Mouse (Mus musculus) kidney, postnatal 36 days (tissue): ENCODE measurements at regions not wholly inside any gene's neighbourhood (a gene's known extent, or its start where the extent isn't known, plus 50 kb on each side); places are given as distances from the start of the nearest gene placed in this dataset.
A peak's percentile ranks its signal among the peaks of the same experiment; 100 is the strongest.
"Not testable (repeated sequence)": the region's sequence is repeated elsewhere in the genome, so short reads cannot be mapped to it uniquely, and the experiment has no call there.

Experiments used
- DNase-seq, 2 experiments: peaks; one replicate each; pipeline ENCODE4 v3.0.0; 2021 to 2022; ENCODE audit warnings: mixed read lengths in 2 of 2

DNA sequence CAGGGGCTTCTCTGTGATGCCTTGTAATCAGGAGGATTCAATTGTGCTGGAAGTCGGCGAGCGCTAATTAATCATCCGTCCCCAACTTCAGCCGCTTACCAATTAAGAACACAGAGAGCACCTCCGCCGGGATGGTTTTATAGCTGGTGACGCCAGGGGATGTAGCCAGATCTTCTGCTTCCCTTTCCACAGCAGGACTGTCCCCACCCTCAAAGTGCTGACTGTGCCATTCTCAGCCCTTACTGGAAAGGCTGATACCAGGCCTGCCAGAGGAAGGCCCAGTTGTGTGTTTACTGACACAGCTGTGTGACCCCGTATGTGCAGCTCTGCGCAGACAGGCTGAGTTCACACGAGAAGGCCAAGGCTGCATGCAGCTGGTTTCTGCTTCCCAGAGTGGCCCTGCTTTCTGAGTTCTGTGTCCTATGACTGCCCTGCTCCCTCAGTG, 59.9 kb upstream of the Bend4 start:
- no peak for DNase-seq

DNA sequence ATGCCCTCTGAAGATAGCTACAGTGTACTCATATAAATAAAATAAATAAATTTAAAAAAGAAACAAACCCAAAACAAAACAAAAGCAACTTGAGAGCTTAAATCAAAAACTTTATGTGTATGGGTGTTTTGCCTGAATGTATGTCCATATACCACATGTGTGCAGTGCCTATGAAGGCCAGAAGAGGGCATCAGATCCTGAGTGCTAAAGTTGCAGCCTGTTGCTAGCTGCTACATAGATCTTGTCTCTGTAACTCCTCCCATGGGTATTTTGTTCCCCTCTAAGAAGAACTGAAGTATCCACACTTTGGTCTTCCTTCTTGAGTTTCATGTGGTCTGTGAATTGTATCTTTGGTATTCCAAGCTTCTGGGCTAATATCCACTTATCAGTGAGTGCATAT, 62.6 kb upstream of the Bend4 start:
- not testable (repeated sequence) for DNase-seq

DNA sequence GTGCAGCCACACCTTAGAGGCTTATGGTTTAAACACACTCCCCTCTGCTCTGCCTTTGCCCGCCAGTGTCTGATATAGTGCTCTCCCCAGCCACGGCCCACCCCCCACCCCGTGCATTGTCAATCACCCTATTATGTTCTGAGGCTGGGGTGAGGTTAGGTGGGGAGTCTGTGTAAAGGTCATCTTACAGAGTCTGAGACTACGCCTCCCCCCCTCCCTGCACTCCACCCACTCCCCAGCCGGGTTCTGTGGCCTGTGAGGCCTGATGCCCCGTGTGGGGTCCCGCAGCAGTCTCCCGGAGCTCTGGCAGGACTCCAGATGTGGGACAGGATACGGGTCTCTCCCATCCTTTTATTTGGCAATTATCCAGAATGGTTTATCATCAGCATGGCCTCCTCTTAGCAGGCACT, 64.8 kb upstream of the Bend4 start:
- no peak for DNase-seq

DNA sequence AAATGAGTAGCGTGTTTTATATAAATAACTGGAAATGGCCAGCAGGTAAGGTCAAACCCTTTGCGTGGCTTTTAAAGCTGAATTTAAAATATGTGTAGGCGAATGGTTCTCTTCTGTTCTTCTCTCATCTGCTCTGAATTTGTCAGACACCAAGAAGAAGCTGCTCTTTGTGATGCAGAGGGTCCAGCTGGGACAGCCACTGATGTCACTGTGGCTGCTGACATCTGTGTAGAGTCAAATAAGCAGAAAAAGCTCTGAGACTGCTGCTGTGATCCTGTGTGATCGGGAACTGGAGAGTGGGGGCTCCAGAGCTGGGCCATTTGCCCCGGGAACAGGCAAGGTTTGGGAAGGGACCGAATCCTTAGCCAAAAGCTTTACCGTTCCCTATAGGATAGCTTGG, 68.6 kb upstream of the Bend4 start:
- no peak for DNase-seq

DNA sequence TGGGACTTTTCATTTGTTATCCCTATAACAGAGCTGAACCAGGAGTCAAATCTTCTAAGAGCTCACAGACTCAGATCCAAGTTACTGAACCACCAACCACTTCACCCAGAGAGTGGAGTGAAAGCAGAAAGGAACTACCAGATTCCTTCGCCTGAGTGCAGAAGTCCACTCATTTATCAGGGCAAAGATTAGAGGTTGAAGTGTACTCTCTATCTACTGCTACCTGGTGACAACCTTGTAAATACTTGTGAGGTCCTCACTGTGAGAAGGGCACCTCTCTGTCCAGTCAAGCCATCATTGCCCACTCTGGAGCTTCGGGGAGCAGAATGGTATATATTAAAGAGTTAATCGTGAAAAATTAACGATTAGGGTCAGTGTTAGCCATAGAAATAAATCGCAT, 87.4 kb upstream of the Shisa3 start:
- DNase-seq = no peak

DNA sequence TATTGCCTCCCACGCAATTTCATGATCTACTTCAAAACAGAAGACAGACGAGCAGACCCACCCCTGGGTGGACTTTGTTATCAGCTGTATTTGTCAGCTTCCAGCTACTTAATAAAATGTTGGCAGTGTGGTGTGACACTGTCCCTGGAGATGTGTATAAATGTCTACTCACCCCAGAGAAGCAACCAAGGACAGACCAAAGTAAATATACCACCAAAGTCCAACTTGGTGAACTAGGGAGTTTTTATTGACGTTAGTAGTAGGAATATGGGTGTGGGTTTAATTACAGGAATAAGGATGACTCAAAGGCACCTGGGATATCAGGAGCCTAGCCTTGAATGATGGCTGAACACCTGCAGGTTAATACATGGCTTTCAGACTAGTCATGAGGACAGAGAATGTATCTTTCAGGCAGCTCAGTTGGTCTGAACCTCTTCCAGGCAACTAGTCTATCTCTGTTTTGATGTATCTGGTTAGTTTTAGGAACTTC, 86.2 kb upstream of the Shisa3 start:
- no peak for DNase-seq

DNA sequence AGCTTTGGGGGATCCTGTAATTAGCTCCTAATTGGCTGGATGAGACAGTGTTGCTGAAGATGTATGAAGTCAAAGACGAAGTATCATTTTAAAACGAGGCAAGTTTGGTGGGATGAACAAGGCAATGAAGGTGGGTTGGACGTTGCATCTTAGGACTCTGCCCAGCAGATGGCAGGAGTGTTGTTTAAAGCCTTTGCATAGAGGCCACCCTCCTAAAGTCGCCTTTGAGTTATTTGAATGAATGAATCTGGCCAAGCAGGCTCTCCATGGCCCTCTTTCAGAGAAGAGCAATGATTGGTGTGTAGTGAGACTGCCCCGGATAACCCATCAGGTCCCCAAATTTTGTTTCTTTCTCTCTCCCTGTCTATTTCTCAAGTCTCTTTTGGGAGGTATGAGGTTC, 77.5 kb upstream of the Shisa3 start:
- peak in 1 of 2 experiments; percentile 19 for DNase-seq

DNA sequence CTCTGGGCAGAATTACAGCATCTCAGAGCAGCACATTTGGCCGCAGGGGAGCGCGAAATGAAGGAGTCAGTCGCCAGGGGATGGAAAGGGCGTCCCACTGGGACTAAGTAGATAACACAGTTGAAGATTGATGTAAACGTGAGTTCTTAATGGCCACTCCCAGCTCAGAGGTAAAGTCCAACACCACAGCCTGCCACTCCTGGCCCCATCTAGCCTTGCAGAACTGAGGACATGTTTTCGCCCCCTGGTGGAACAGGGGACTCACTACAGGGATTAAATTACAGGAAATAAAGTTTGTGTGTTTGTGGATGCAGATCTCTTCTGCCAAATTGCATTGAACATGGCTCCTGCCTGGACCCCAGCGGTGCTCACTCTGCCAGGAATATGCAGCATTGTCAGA, 76.7 kb upstream of the Shisa3 start:
- DNase-seq = peak; percentile 8 to 40

DNA sequence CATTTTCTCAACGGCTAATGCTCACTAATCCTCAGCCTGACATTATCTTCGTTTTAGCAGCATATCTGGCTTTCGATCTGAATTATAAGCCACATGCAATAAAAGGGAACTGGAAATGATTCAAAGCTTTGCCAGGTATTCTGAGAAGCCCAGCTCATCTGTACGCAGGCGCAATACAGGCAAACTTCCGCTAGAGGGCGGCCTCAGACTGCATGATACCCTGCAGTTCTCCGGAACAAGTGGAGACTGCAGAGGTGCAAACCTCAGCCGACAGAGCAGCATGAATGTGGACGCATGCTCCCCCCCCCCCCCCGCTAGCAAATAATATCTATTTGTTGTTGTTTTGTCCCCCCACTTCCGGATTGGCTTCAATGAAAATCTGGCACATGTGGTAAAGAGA, 75.3 kb upstream of the Shisa3 start:
- DNase-seq = peak; percentile 79 to 90

DNA sequence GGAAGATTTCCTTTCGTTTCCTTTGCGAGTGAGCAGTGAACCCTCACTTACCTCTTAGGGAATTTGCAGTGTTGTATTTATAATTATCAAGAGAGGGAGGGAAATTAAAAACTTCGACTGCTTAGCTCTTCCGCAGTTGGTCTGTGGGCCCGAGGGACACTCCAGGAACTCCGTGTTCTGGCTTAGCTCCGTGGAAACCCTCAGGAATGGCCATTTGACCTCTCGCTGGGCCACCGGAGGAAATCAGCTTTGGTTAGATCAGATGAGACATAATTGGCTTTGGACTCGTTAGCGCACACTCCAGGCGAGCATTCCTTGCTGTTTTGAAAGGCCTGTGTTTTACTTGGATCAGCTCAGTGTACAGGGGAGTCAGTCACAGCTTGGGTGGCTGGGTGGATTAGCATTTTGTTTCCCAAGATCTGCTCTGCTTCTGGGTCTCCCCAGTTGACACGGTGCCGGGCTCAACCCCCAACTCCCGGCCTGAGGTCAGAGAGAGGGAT, 74.9 kb upstream of the Shisa3 start:
- peak; percentile 26 to 36 for DNase-seq

DNA sequence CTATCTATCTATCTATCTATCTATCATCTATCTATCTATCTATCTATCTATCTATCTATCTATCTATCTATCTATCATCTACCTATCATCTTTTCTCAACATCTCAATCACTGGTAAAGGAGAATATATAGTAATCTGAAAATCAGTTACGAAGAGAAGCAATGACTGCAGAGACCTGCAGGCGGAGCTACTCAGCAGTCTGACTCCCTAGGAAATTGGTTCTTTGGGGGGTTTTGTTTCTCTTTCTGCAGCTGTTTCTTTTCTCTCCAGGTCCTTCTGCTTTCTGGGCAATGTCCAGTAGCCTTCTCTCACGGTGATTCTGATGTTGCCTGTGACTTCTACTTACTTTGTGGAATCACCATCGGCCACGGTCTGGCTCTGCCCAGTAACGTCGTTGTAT, 73.6 kb upstream of the Shisa3 start:
- peak in 1 of 2 experiments; percentile 3 for DNase-seq

DNA sequence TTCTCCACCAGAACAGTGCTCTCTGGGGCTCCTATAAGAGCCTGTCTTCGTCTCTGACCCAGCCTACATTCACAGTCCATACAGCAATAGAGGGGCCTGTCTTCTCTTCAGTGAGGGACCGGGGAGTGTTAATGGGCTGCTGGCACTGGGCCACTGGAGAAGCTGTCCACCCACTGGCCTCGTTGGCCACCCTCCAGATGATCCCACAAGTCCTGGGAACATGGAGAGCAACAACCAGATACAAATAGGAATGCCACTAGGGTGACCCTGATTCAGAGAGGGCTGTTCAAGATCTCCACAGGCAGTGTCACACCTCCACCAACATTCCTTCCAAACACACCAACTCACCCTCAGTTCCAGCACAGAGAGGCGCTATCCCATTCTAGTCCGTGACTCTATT, 69.7 kb upstream of the Shisa3 start:
- peak in 1 of 2 experiments; percentile 4 for DNase-seq

DNA sequence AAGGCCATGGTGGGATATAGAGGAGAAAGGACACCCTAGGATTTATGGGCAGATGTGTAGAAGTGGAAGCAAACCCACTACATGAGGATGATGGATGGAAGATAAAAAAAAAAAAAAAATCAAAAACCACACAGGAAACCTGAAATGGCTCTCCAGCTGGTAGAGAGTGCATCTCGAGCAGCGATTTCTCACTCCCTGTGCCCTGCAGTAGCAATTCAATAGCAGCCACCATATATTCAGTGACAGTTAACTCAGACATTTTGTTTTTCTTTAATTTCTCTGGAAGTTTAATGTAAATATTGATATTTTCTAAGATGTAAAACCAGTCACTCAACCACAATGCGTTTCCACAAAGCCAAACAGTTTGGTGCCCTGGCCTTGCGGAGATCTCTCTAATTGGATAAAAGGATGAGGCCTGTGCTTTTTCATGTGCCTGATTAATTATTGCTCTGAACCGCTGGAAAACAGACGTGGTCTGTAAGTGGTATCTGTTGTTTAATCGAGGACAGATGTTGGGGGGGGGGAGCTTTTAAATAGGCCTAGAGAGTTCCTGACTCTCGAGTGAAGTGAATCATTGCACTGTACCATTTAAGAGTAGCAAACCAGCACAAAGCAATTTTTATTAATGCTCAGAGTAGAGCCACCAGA, 68.0 kb upstream of the Shisa3 start:
- DNase-seq = no peak

DNA sequence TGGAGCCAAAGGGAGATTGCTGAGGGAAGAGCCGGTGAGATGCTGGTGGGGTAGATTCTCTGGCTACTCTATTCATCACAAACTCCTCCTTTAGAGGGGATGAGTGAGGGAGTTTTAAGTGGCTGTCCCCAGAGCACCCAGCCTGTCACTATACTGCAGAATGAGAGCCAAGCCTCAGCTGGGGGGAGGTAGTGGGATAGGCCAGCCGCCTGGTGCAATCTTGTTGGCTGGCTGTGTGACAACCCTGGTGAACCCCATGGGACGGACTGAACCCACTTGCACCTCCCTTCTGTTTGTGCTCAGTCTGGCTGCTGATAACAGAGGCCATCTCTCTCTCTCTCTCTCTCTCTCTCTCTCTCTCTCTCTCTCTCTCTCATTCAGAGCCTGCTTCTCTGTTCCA, 65.8 kb upstream of the Shisa3 start:
- peak in 1 of 2 experiments; percentile 9 for DNase-seq

DNA sequence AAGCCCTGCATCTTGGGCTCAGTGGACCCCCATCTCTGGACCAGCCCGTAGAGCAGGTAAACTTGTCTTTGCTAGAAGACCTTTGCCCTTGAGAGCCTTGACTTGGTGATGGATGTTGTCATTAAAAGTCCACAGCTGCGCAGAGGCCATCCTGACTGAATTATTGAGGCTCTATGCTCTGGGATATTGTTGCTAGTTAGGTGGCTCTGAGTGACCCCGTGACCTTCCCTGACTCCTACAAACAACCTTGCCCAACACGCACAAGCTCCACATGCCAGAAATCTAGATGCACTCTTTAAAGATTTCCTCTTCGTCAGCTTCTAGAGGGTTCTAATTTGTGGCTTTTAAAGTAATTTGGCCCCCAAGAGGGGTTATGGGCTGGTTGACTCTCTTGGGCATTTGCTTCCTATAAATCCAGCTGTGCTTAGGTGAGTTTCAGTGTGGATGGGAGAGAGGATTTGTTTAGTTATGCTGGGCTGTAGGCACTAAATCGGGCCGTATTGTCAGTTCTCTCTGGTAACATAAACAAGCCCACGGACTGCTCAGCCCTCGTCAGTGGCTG, 63.6 kb upstream of the Shisa3 start:
- no peak for DNase-seq

DNA sequence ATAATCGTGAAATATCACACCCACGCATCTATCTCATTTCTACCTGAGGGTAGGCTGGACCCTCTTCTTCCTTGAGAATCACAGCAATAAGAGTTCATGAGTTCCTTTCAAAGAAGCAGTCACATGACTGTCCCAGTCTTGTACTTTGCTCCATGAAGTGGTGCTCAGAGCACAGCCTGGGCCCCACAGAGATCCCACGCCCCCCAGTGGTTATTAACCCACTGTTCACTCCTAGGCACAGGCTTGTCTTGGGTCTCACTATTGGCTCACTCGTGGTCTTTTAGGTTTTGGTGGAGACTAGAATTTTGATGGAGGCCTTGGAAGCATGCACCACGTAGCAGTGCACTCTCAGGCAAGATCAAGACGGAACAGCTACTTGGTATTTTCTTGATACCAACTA, 57.4 kb upstream of the Shisa3 start:
- DNase-seq = no peak

DNA sequence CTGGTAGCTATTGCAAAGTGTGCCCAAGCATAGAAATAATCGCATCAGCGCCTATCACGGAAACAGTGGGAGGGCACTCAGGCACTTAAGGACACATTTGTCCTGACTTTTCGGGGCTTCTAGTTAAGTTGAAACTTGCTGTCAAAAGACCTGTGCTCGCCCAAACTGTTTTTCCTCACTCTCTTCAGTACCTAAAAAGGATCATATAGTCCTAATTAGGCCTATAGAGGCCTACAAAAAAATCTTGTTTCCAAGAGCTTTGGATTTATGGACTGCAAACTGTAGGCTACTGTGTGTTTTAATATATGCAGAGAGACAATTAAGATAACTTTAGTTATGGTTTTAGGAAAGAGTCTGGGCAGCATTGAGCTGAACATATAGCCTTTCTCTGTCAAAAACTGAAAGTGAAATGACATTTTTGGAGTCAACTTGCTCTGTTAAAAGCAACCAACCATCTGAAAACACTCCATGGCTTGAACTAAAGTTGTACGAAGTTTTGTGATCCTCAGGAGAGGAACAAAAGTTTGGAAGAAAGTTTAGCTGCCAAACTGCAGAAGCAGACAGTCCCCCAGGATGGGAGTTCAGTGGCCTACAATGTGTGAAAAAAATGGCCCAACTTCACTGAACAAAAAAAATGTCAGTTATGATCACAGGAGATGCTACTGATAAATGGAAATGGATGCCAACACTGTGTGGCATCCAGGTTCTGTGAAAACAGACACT, 55.9 kb upstream of the Shisa3 start:
- DNase-seq = no peak

DNA sequence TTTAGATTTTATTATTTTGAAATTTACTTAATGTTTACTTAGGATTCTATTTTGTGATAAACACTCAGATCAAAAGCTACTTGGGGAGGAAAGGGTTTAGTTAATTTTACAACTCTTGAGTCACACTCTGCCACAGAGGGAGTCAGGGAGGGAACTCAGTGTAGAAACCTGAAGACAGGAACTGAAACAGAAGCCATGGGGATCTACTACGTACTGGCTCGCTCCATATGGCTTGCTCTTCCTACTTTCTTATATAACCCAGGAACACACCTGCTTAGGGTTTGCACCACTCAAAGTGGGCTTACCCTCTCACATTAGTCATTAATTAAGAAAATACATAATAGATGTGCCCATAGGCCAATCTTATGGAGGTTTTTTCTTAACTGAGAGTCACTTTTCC, 54.8 kb upstream of the Shisa3 start:
- no peak for DNase-seq
